Mouse (Mus musculus): ENCODE results near the gene Aifm2.

- no peak for TF ChIP-seq CTCF (IDR thresholded peaks at IDR 0.05; ENCODE audit: low read depth, low read length)
- no peak for TF ChIP-seq TAL1 (conservative IDR thresholded peaks at IDR 0.05; ENCODE audit: low read depth, low read length)
- TF ChIP-seq POLR2AphosphoS5 (IDR thresholded peaks at IDR 0.05; ENCODE audit: insufficient replicate concordance, low read depth, low read length) = no peak
Observed at GRCm38 (mm10) chr10:61669289-61669688, 45.8 kb upstream of the Aifm2 start.

All from G1E (cell line).